Mouse (Mus musculus): ENCODE results near the gene Nom1. TPM values are rescaled to one million over a fixed set of nuclear protein-coding genes. Genes with fewer than 3 reads are reported as not detected.

The Nom1 gene
- polyA plus RNA-seq (2015; fragmentation: Nextera tagmentation; extraction: Ambion mirVana) = 20.5 and 21.7 TPM in 2 replicates

GRCm38 (mm10) chr5:29434228-29434871 is at the start of gene Nom1:
Gene Nom1, plus strand, starts transcription at chr5:29434664.

GRCm38 (mm10) chr5:29478208-29479197 is 44.0 kb downstream of the Nom1 start, which contains the start of gene Mnx1:
Gene Mnx1, minus strand, starts transcription at chr5:29478470.

Other genes with a start within 250 kb of the Nom1 start
- gene Rnf32, start 238.7 kb upstream of the Nom1 start, polyA plus RNA-seq (2015; fragmentation: Nextera tagmentation; extraction: Ambion mirVana) = 0.30 and 0.41 TPM in 2 replicates
- gene Lmbr1, start 56.3 kb upstream of the Nom1 start, polyA plus RNA-seq (2015; fragmentation: Nextera tagmentation; extraction: Ambion mirVana) = 4.7 and 6.2 TPM in 2 replicates
- not detected in 2 replicates for gene Mnx1, start 43.8 kb downstream of the Nom1 start, polyA plus RNA-seq (2015; fragmentation: Nextera tagmentation; extraction: Ambion mirVana)
- gene Ube3c, start 134.6 kb downstream of the Nom1 start, polyA plus RNA-seq (2015; fragmentation: Nextera tagmentation; extraction: Ambion mirVana) = 13.0 and 13.4 TPM in 2 replicates

Data from spleen, postnatal 0 days (tissue).